Mouse (Mus musculus): ENCODE data around the gene Gm20715.

GRCm38 (mm10) chr7:6410043-6410442 lies at the start of gene Gm20715:
- TF ChIP-seq POLR2A (IDR thresholded peaks at IDR 0.05; ENCODE audit: low read depth, low read length) (no peak), CTCF (IDR thresholded peaks at IDR 0.05; ENCODE audit: borderline replicate concordance, insufficient read depth, low read length) (peak; percentile 65; the same call in 1 of the 2 replicates)
